Mouse (Mus musculus): Measurements from ENCODE around the gene Zfp566. TPM values are rescaled to one million over a fixed set of nuclear protein-coding genes. Genes with fewer than 3 reads are reported as not detected.

The Zfp566 gene
- polyA plus RNA-seq, 1 experiment from 2014 or later = 13.2 TPM

GRCm38 (mm10) chr7:30050882-30051548 lies 39.3 kb downstream of the Zfp566 start, which contains the start of gene Zfp14:
TSS of gene Zfp14 (minus strand) at chr7:30051380.
- peaks cover 19% of the 10 kb centered on the region for H3K36me3 ChIP-seq
- peaks cover 12% of the 10 kb centered on the region for H3K4me1 ChIP-seq
- H3K4me2 ChIP-seq = peak within 1 kb of the TSS; percentile 63
- H3K27me3 ChIP-seq (replicated peaks) = no peaks in the 10 kb centered on the region
- H3K9ac ChIP-seq (replicated peaks) = peak within 1 kb of the TSS; percentile 56
- no peaks in the 10 kb centered on the region for H3K9me3 ChIP-seq (replicated peaks)
- peak within 1 kb of the TSS; percentile 83 for H3K27ac ChIP-seq (replicated peaks)
- under 1% methylated on average over 40 of the region's 40 CpGs for WGBS
- H3K4me3 ChIP-seq (replicated peaks) = peak within 1 kb of the TSS; percentile 56
- peak; percentile 98 for ATAC-seq (ENCODE audit: low FRiP score)

- H3K9me3 ChIP-seq (replicated peaks) = no peaks in the 10 kb centered on the region
- peaks cover 12% of the 10 kb centered on the region for H3K4me1 ChIP-seq
- no peak for ATAC-seq (ENCODE audit: low FRiP score)
- peaks cover 14% of the 10 kb centered on the region; the same call in 1 of the 2 replicates for H3K36me3 ChIP-seq
- no peak overlapping the region for H3K9ac ChIP-seq (replicated peaks)
- no peak overlapping the region for H3K27ac ChIP-seq (replicated peaks)
- 94% methylated on average over 4 of the region's 4 CpGs for WGBS
- H3K4me2 ChIP-seq = no peak overlapping the region
- no peak overlapping the region for H3K4me3 ChIP-seq (replicated peaks)
- H3K27me3 ChIP-seq (replicated peaks) = no peaks in the 10 kb centered on the region
Observed at GRCm38 (mm10) chr7:30048126-30048525, 42.2 kb downstream of the Zfp566 start.

DNA sequence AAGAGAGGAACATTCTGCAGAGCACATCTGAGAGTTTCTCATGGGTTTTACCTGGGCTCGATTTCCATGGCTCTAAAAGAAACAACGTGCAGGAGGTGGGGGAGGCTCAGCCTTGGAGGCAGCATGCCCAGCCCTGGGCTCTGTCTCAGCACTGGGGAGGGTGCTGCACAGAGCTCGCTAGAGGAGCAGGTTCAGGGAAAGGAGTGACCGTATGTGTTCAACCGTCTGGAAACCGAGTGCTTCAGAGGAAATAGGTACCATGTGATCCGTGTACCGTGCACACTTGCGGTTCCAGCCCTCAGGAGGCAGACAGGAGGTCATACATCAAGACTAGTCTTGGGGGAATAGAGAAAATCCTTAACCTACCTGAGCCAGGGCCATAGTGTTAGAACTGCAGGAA lies 46.0 kb downstream of the Zfp566 start:
- H3K9me3 ChIP-seq (replicated peaks) = no peaks in the 10 kb centered on the region
- no peak for ATAC-seq (ENCODE audit: low FRiP score)
- no peak overlapping the region for H3K9ac ChIP-seq (replicated peaks)
- H3K27ac ChIP-seq (replicated peaks) = no peak overlapping the region
- no peaks in the 10 kb centered on the region for H3K4me1 ChIP-seq
- no peak overlapping the region for H3K4me2 ChIP-seq
- no peak overlapping the region for H3K4me3 ChIP-seq (replicated peaks)
- H3K36me3 ChIP-seq = peaks cover 41% of the 10 kb centered on the region
- no peaks in the 10 kb centered on the region for H3K27me3 ChIP-seq (replicated peaks)
- WGBS = 66% methylated on average over 9 of the region's 9 CpGs

- H3K4me1 ChIP-seq = no peaks in the 10 kb centered on the region
- peaks cover 31% of the 10 kb centered on the region for H3K36me3 ChIP-seq
- H3K9ac ChIP-seq (replicated peaks) = no peak overlapping the region
- no peaks in the 10 kb centered on the region for H3K27me3 ChIP-seq (replicated peaks)
- no peak overlapping the region for H3K4me3 ChIP-seq (replicated peaks)
- H3K4me2 ChIP-seq = no peak overlapping the region
- ATAC-seq (ENCODE audit: low FRiP score) = no peak
- no peak overlapping the region for H3K27ac ChIP-seq (replicated peaks)
- no peaks in the 10 kb centered on the region for H3K9me3 ChIP-seq (replicated peaks)
- 95% methylated on average over 12 of the region's 12 CpGs for WGBS
Observed at GRCm38 (mm10) chr7:30034331-30034730, 56.0 kb downstream of the Zfp566 start.

GRCm38 (mm10) chr7:30031379-30031778 lies 58.9 kb downstream of the Zfp566 start:
- Histone ChIP-seq H3K36me3 (peaks cover 8% of the 10 kb centered on the region; the same call in 1 of the 2 replicates), H3K4me2 (no peak overlapping the region), H3K4me3 (replicated peaks) (no peak overlapping the region), H3K4me1 (no peaks in the 10 kb centered on the region), H3K9me3 (replicated peaks) (no peaks in the 10 kb centered on the region), H3K27ac (replicated peaks) (no peak overlapping the region), H3K27me3 (replicated peaks) (no peaks in the 10 kb centered on the region), H3K9ac (replicated peaks) (no peak overlapping the region)
- no peak for ATAC-seq (ENCODE audit: low FRiP score)
- 75% methylated on average over 3 of the region's 3 CpGs for WGBS

DNA sequence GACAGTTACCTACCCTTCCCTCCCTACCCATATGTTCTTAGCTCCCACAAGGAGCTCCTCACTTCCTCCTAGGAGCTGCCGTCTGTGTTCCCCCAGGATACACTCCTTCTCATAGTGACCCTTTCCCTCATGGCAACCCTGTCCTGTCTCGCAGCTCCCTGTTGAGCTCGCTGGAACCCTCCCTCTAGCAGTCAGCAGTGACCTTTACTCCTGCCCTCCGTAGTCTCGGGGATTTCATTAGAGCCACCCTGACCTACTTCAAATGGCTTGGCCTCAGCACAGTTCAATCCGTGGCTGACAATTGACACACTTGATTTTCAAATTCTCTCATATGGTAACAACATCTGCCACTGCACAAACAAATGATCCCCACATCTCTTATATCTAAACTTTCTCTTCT lies 59.6 kb downstream of the Zfp566 start:
- WGBS = 44% methylated on average over 6 of the region's 6 CpGs
- H3K27me3 ChIP-seq (replicated peaks) = no peaks in the 10 kb centered on the region
- ATAC-seq (ENCODE audit: low FRiP score) = no peak
- H3K36me3 ChIP-seq = peaks cover 9% of the 10 kb centered on the region; the same call in 1 of the 2 replicates
- H3K9me3 ChIP-seq (replicated peaks) = no peaks in the 10 kb centered on the region
- no peak overlapping the region for H3K27ac ChIP-seq (replicated peaks)
- no peak overlapping the region for H3K4me2 ChIP-seq
- H3K4me1 ChIP-seq = no peaks in the 10 kb centered on the region
- no peak overlapping the region for H3K4me3 ChIP-seq (replicated peaks)
- no peak overlapping the region for H3K9ac ChIP-seq (replicated peaks)

- no peak for ATAC-seq (ENCODE audit: low FRiP score)
- no peak overlapping the region for H3K9ac ChIP-seq (replicated peaks)
- WGBS = 93% methylated on average over 3 of the region's 3 CpGs
- no peaks in the 10 kb centered on the region for H3K9me3 ChIP-seq (replicated peaks)
- no peak overlapping the region for H3K27ac ChIP-seq (replicated peaks)
- H3K36me3 ChIP-seq = peaks cover 28% of the 10 kb centered on the region
- H3K4me1 ChIP-seq = no peaks in the 10 kb centered on the region
- H3K4me2 ChIP-seq = no peak overlapping the region
- H3K27me3 ChIP-seq (replicated peaks) = no peaks in the 10 kb centered on the region
- no peak overlapping the region for H3K4me3 ChIP-seq (replicated peaks)
Observed at GRCm38 (mm10) chr7:30028572-30028971, 61.8 kb downstream of the Zfp566 start.

Small RNA genes within 50 kb of the gene (microRNA-seq; reads per million reads assigned to microRNA genes)
- not detected for gene Gm23368

Other genes with a start within 250 kb of the Zfp566 start
- gene Zfp940, start 236.9 kb downstream of the Zfp566 start, polyA plus RNA-seq (2015; fragmentation: Nextera tagmentation; extraction: Ambion mirVana) = 10.6 and 12.3 TPM in 2 replicates
- gene Zfp420, start 230.5 kb downstream of the Zfp566 start, polyA plus RNA-seq (2015; fragmentation: Nextera tagmentation; extraction: Ambion mirVana) = 19.4 and 20.5 TPM in 2 replicates
- gene Zfp27, start 184.0 kb downstream of the Zfp566 start, polyA plus RNA-seq (2015; fragmentation: Nextera tagmentation; extraction: Ambion mirVana) = 12.6 and 14.2 TPM in 2 replicates
- gene Zfp383, start 182.3 kb downstream of the Zfp566 start, polyA plus RNA-seq (2015; fragmentation: Nextera tagmentation; extraction: Ambion mirVana) = 5.1 and 6.1 TPM in 2 replicates
- gene Zfp74, start 136.4 kb downstream of the Zfp566 start, polyA plus RNA-seq (2015; fragmentation: Nextera tagmentation; extraction: Ambion mirVana) = 20.0 and 20.2 TPM in 2 replicates
- gene Zfp568, start 106.6 kb downstream of the Zfp566 start, polyA plus RNA-seq (2015; fragmentation: Nextera tagmentation; extraction: Ambion mirVana) = 5.1 and 6.9 TPM in 2 replicates
- 8.4 and 11.2 TPM in 2 replicates for gene Zfp14, start 39.1 kb downstream of the Zfp566 start, polyA plus RNA-seq (2015; fragmentation: Nextera tagmentation; extraction: Ambion mirVana)
- gene Zfp82, start 17.6 kb downstream of the Zfp566 start, polyA plus RNA-seq (2015; fragmentation: Nextera tagmentation; extraction: Ambion mirVana) = 10.6 and 10.9 TPM in 2 replicates
- gene Gm26920, start 117 bp downstream of the Zfp566 start, polyA plus RNA-seq (2015; fragmentation: Nextera tagmentation; extraction: Ambion mirVana) = 1.3 and 1.9 TPM in 2 replicates
- gene Zfp260, start 4.2 kb upstream of the Zfp566 start, polyA plus RNA-seq (2015; fragmentation: Nextera tagmentation; extraction: Ambion mirVana) = 78.0 and 82.0 TPM in 2 replicates
- 20.4 and 20.9 TPM in 2 replicates for gene Zfp382, start 31.4 kb upstream of the Zfp566 start, polyA plus RNA-seq (2015; fragmentation: Nextera tagmentation; extraction: Ambion mirVana)
- gene Zfp146, start 79.2 kb upstream of the Zfp566 start, polyA plus RNA-seq (2015; fragmentation: Nextera tagmentation; extraction: Ambion mirVana) = 11.3 and 12.4 TPM in 2 replicates
- 5.7 and 5.9 TPM in 2 replicates for gene Cox7a1, start 93.6 kb upstream of the Zfp566 start, polyA plus RNA-seq (2015; fragmentation: Nextera tagmentation; extraction: Ambion mirVana)
- gene Capns1, start 108.3 kb upstream of the Zfp566 start, polyA plus RNA-seq (2015; fragmentation: Nextera tagmentation; extraction: Ambion mirVana) = 88.7 and 88.9 TPM in 2 replicates
- gene Polr2i, start 141.4 kb upstream of the Zfp566 start, polyA plus RNA-seq (2015; fragmentation: Nextera tagmentation; extraction: Ambion mirVana) = 165 and 194 TPM in 2 replicates
- 405 and 478 TPM in 2 replicates for gene Tbcb, start 141.7 kb upstream of the Zfp566 start, polyA plus RNA-seq (2015; fragmentation: Nextera tagmentation; extraction: Ambion mirVana)
- 0.26 TPM in 1 of 2 replicates, not detected in the other for gene Ovol3, start 145.2 kb upstream of the Zfp566 start, polyA plus RNA-seq (2015; fragmentation: Nextera tagmentation; extraction: Ambion mirVana)
- 0.86 and 0.93 TPM in 2 replicates for gene Thap8, start 189.6 kb upstream of the Zfp566 start, polyA plus RNA-seq (2015; fragmentation: Nextera tagmentation; extraction: Ambion mirVana)
- 2.6 and 5.5 TPM in 2 replicates for gene Wdr62, start 189.9 kb upstream of the Zfp566 start, polyA plus RNA-seq (2015; fragmentation: Nextera tagmentation; extraction: Ambion mirVana)
- gene Clip3, start 201.2 kb upstream of the Zfp566 start, polyA plus RNA-seq (2015; fragmentation: Nextera tagmentation; extraction: Ambion mirVana) = 82.4 and 89.7 TPM in 2 replicates
- 131 and 141 TPM in 2 replicates for gene Alkbh6, start 218.2 kb upstream of the Zfp566 start, polyA plus RNA-seq (2015; fragmentation: Nextera tagmentation; extraction: Ambion mirVana)
- 18.9 and 24.7 TPM in 2 replicates for gene Syne4, start 224.3 kb upstream of the Zfp566 start, polyA plus RNA-seq (2015; fragmentation: Nextera tagmentation; extraction: Ambion mirVana)
- not detected in 2 replicates for gene E130208F15Rik, start 231.2 kb upstream of the Zfp566 start, polyA plus RNA-seq (2015; fragmentation: Nextera tagmentation; extraction: Ambion mirVana)
- 16.0 and 16.7 TPM in 2 replicates for gene Sdhaf1, start 233.4 kb upstream of the Zfp566 start, polyA plus RNA-seq (2015; fragmentation: Nextera tagmentation; extraction: Ambion mirVana)